Mouse (Mus musculus): Measurements from ENCODE around the gene Gm10382. TPM values are rescaled to one million over a fixed set of nuclear protein-coding genes. Genes with fewer than 3 reads are reported as not detected.
"Not testable (repeated sequence)": the region's sequence is repeated elsewhere in the genome, so short reads cannot be mapped to it uniquely, and the experiment has no call there.

The Gm10382 gene
- total RNA-seq, 2 experiments from 2014 or later, result not detected

- DNase-seq (ENCODE audit: low spot score in 2 of 2), result peak; percentile 88 to 95
Measured at GRCm38 (mm10) chr5:125392977-125393621, 4.0 kb downstream of the Gm10382 start.

- peak in 1 of 2 experiments; percentile 76 for DNase-seq (ENCODE audit: low spot score in 2 of 2)
Measured at GRCm38 (mm10) chr5:125393622-125394603, 4.8 kb downstream of the Gm10382 start.

GRCm38 (mm10) chr5:125395008-125395407, 5.9 kb downstream of the Gm10382 start:
- DNase-seq (ENCODE audit: low spot score in 2 of 2), result no peak

- DNase-seq (ENCODE audit: low spot score in 2 of 2), result no peak
Measured at GRCm38 (mm10) chr5:125400903-125401302, 11.8 kb downstream of the Gm10382 start.

- no peak for DNase-seq (ENCODE audit: low spot score in 2 of 2)
Measured at GRCm38 (mm10) chr5:125402476-125402875, 13.4 kb downstream of the Gm10382 start.

GRCm38 (mm10) chr5:125402991-125403390, 13.9 kb downstream of the Gm10382 start:
- DNase-seq (ENCODE audit: low spot score in 2 of 2), result no peak

- peak in 1 of 2 experiments; percentile 44 for DNase-seq (ENCODE audit: low spot score in 2 of 2)
Measured at GRCm38 (mm10) chr5:125403481-125404465, 14.7 kb downstream of the Gm10382 start.

- no peak for DNase-seq (ENCODE audit: low spot score in 2 of 2)
Measured at GRCm38 (mm10) chr5:125404536-125404902, 15.4 kb downstream of the Gm10382 start.

- DNase-seq (ENCODE audit: low spot score in 2 of 2), result peak in 1 of 2 experiments; percentile 58
Measured at GRCm38 (mm10) chr5:125404903-125405545, 15.9 kb downstream of the Gm10382 start.

GRCm38 (mm10) chr5:125405546-125406248, 16.6 kb downstream of the Gm10382 start:
- DNase-seq (ENCODE audit: low spot score in 2 of 2), result peak; percentile 75 to 82

- DNase-seq (ENCODE audit: low spot score in 2 of 2), result peak in 1 of 2 experiments; percentile 58
Measured at GRCm38 (mm10) chr5:125406322-125407016, 17.3 kb downstream of the Gm10382 start.

GRCm38 (mm10) chr5:125407020-125407830, 18.1 kb downstream of the Gm10382 start:
- no peak for DNase-seq (ENCODE audit: low spot score in 2 of 2)

- no peak for DNase-seq (ENCODE audit: low spot score in 2 of 2)
Measured at GRCm38 (mm10) chr5:125407910-125408575, 18.9 kb downstream of the Gm10382 start.

GRCm38 (mm10) chr5:125408842-125409241, 19.7 kb downstream of the Gm10382 start:
- peak; percentile 69 to 73 for DNase-seq (ENCODE audit: low spot score in 2 of 2)

GRCm38 (mm10) chr5:125409348-125410090, 20.4 kb downstream of the Gm10382 start:
- no peak for DNase-seq (ENCODE audit: low spot score in 2 of 2)

GRCm38 (mm10) chr5:125411972-125412530, 22.9 kb downstream of the Gm10382 start:
- peak in 1 of 2 experiments; percentile 59 for DNase-seq (ENCODE audit: low spot score in 2 of 2)

- not testable (repeated sequence) for DNase-seq (ENCODE audit: low spot score in 2 of 2)
Measured at GRCm38 (mm10) chr5:125412536-125412935, 23.4 kb downstream of the Gm10382 start.

All from gastrocnemius, postnatal 4 days (tissue).